Mouse (Mus musculus) liver, embryonic 11.5 days (tissue): Measurements from ENCODE around the gene Msi1. TPM values are rescaled to one million over a fixed set of nuclear protein-coding genes. Genes with fewer than 3 reads are reported as not detected.

Experiments used
- ATAC-seq: fragments of 200-750 bp; cut with Nextera tagmentation; replicated peaks from 2 replicates; pipeline ENCODE4 v1.8.0; 2017; ENCODE audit warnings: moderate number of reproducible peaks, mild to moderate bottlenecking, moderate TSS enrichment, moderate library complexity; ENCODE audit not compliant: low FRiP score
- DNase-seq: peaks from one replicate; pipeline ENCODE4 v3.0.0-alpha.2; 2017; ENCODE audit warnings: low spot score
- H3K27ac ChIP-seq: fragments of 300-500 bp; sonication (generic); 2 replicates; pipeline ENCODE4 v1.5.1; 2014; ENCODE audit warnings: mild to moderate bottlenecking, low read depth, low read length, control low read depth
- H3K27me3 ChIP-seq: fragments of 300-500 bp; sonication (generic); replicated peaks from 2 replicates; pipeline ENCODE4 v1.6.1; 2014; ENCODE audit warnings: low read length, mixed read lengths; ENCODE audit not compliant: control insufficient read depth, insufficient read depth
- H3K36me3 ChIP-seq: fragments of 300-500 bp; sonication (generic); 2 replicates; pipeline ENCODE4 v1.6.1; 2014; ENCODE audit warnings: mild to moderate bottlenecking, low read length, moderate library complexity, mixed read lengths; ENCODE audit not compliant: control insufficient read depth, insufficient read depth
- H3K4me1 ChIP-seq: fragments of 300-500 bp; sonication (generic); replicated peaks from 2 replicates; pipeline ENCODE4 v1.6.1; 2014; ENCODE audit warnings: low read length, mixed read lengths; ENCODE audit not compliant: control insufficient read depth, insufficient read depth
- H3K4me2 ChIP-seq: fragments of 300-500 bp; sonication (generic); 2 replicates; pipeline ENCODE4 v1.6.1; 2014; ENCODE audit warnings: mild to moderate bottlenecking, control low read depth, moderate library complexity
- H3K4me3 ChIP-seq: fragments of 300-500 bp; sonication (generic); 2 replicates; pipeline ENCODE4 v1.5.1; 2014; ENCODE audit warnings: low read depth, low read length, control low read depth
- H3K9ac ChIP-seq: fragments of 300-500 bp; sonication (generic); 2 replicates; pipeline ENCODE4 v1.6.1; 2014; ENCODE audit warnings: low read depth, low read length, control low read depth
- H3K9me3 ChIP-seq: fragments of 300-500 bp; sonication (generic); 2 replicates; pipeline ENCODE4 v1.6.1; 2016; ENCODE audit warnings: low read length, inconsistent platforms, mixed read lengths; ENCODE audit not compliant: control insufficient read depth
- WGBS: fragments of 180-500 bp; shearing (Covaris S2); extraction: QIAGEN DNeasy Blood & Tissue Kit; methylation state at CpG from one replicate; pipeline ENCODE4 v1.1.7; 2014; 5-methylcytosine and 5-hydroxymethylcytosine counted together
- polyA plus RNA-seq: library from polyadenylated mRNA; unstranded; fragments of >200 nt; fragmentation: Nextera tagmentation; extraction: Ambion mirVana; gene quantifications from 2 replicates; pipeline ENCODE4 v1.2.1, GENCODE M21; 2014

Msi1 gene
- 7.5 and 9.7 TPM in 2 replicates for polyA plus RNA-seq

DNA sequence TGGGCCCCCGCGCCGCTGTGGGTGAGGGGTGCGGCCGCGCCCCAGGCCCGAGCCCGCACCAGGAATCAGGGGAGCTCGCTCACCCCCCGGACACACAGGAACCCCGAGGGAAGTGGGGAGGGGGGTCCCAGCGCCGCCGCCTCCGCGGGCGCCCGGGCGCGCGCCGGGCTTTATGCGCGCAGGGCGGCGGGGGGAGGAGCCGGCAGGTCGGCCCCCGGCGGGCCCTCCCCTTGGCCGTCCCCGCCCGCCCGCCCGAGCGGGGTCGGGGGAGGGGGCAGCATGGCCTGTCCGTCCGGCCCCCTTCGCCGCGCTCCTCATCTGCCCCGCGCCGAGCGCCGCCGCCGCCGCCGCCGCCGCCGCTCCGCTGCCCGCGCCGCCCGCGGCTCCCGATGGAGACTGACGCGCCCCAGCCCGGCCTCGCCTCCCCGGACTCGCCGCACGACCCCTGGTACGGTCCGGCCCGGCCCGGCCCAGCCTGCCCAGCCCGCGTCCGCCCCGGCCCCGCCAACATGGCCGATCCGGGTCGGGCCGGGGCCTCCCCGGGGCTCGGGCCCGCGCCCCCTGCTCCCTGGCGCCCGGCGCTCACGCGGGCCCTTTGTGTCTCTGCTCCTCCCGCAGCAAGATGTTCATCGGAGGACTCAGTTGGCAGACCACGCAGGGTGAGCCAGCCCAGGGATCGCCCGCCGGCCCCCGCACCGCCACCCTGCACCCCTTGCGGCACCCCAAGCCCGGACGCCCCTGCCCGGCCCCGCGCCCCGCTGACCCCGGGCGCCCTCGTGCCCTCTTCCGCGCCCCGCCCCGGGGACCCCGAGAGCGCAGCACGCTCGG lies at the start of gene Msi1:
Gene Msi1 (plus strand): TSS at position 241 of the 828 bp plus-strand sequence.
- Histone ChIP-seq H3K9ac (peak within 1 kb of the TSS; percentile 65), H3K27me3 (peaks cover 81% of the 10 kb centered on the region), H3K36me3 (no peaks in the 10 kb centered on the region), H3K4me1 (peaks cover 9% of the 10 kb centered on the region; the same call in 1 of the 2 replicates), H3K4me3 (peak within 1 kb of the TSS; percentile 67), H3K27ac (peak within 1 kb of the TSS; percentile 6; the same call in 1 of the 2 replicates), H3K4me2 (peak within 1 kb of the TSS; percentile 65), H3K9me3 (no peaks in the 10 kb centered on the region)
- 2% methylated on average over 58 of the region's 117 CpGs for WGBS
- peak; percentile 54 for DNase-seq
- ATAC-seq: peak; percentile 45; the same call in 1 of the 2 replicates

DNA sequence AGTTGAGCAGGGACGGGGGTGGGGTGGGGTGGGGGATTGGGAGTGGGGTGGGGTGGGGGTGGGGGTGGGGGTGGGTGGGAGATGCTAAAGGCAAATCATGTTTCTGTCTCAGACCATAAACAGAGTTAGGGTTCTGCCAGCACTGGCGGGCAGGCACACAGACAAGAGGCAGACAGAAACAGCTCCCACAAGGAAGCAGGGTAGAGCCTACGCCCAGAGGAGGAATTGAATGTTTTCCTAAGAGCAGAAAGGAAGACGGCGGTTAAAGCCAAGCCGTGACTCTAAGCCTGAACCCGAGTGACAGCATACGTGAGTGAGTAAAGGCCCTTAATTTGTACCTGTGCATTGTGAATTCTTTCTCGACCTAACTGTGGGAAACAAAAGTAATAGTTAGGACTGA lies 37.5 kb upstream of the Msi1 start:
- no peak overlapping the region for H3K27ac ChIP-seq
- H3K36me3 ChIP-seq: no peaks in the 10 kb centered on the region
- DNase-seq (no peak), ATAC-seq (no peak)
- 53% methylated on average over 9 of the region's 9 CpGs for WGBS
- no peak overlapping the region for H3K9ac ChIP-seq
- H3K9me3 ChIP-seq: no peaks in the 10 kb centered on the region
- H3K4me3 ChIP-seq: no peak overlapping the region
- H3K4me1 ChIP-seq: no peaks in the 10 kb centered on the region
- H3K27me3 ChIP-seq: peaks cover 14% of the 10 kb centered on the region
- H3K4me2 ChIP-seq: no peak overlapping the region

DNA sequence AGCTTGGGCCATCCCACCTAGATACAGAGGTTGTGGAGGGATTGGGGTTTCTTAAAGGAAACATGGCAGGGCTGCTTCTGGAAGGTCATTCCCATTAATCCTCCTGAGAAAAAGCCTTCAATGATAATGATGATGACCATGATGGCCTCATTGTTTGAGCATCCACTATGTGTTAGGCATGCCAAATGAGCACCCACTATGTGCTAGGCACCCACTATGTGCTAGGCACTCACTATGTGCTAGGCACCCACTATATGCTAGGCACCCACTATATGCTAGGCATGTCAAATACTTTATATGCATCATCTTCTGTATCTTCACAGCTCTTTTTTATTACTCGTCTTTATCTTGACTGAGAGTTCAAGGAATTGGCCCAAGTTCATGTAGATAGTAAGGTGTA lies 36.4 kb upstream of the Msi1 start:
- H3K9me3 ChIP-seq: no peaks in the 10 kb centered on the region

GRCm38 (mm10) chr5:115394223-115394622 lies 35.2 kb upstream of the Msi1 start:
- Histone ChIP-seq H3K36me3 (no peaks in the 10 kb centered on the region), H3K4me3 (no peak overlapping the region), H3K4me2 (no peak overlapping the region), H3K27me3 (peaks cover 35% of the 10 kb centered on the region), H3K9ac (no peak overlapping the region), H3K27ac (no peak overlapping the region), H3K9me3 (no peaks in the 10 kb centered on the region), H3K4me1 (no peaks in the 10 kb centered on the region)
- DNase-seq (no peak), ATAC-seq (no peak)
- 12% methylated on average over 8 of the region's 8 CpGs for WGBS

More for the DNA sequence above, 36.4 kb upstream of the Msi1 start:
- WGBS: 69% methylated on average over 1 of the region's 1 CpGs
- H3K27ac ChIP-seq: no peak overlapping the region
- H3K27me3 ChIP-seq: peaks cover 23% of the 10 kb centered on the region
- no peak overlapping the region for H3K4me3 ChIP-seq
- DNase-seq: no peak
- no peaks in the 10 kb centered on the region for H3K4me1 ChIP-seq
- H3K4me2 ChIP-seq: no peak overlapping the region
- ATAC-seq: no peak
- H3K9ac ChIP-seq: no peak overlapping the region
- no peaks in the 10 kb centered on the region for H3K36me3 ChIP-seq

DNA sequence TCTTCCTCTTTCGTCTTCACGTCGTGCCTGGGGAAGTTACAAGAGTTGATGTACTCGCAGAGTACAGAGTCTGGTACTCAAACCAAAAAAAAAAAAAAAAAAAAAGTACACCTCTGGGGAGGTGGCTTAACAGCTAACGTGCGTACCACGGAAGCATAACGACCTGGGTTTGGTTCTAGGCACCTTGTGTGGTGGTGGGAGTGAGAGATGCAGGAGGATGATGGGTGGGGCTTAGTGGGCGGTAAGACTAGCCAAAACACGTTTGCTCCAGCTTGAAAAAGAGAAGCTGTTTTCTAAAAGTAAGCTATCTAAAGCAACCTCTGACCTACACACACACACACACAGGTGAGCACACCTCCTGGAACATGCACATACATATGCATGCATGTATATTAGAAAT lies 34.6 kb upstream of the Msi1 start:
- Histone ChIP-seq H3K27ac (no peak overlapping the region), H3K4me3 (no peak overlapping the region), H3K27me3 (peaks cover 35% of the 10 kb centered on the region), H3K4me1 (no peaks in the 10 kb centered on the region), H3K9me3 (no peaks in the 10 kb centered on the region), H3K36me3 (no peaks in the 10 kb centered on the region), H3K9ac (no peak overlapping the region), H3K4me2 (no peak overlapping the region)
- no peak for ATAC-seq
- DNase-seq: no peak
- WGBS: 17% methylated on average over 10 of the region's 10 CpGs

DNA sequence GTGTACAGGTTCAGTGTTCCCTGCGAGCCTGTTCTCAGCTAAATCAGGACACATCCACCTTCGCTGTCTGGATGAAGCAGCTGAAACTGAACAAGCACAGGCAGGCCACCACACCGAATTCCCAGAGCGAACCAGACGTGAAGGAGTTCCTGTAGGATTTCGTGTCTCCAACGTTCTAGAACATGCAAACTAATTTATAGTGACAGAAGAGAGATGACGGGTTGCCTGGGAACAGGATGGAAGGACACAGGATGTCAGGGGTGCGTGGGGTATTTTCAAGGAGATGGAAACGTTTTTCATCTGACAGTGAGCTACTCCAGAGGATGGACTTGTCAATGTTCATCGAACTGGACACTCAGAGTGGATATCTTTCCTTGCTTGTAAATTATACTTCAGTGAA lies 32.7 kb upstream of the Msi1 start:
- Histone ChIP-seq H3K27me3 (peaks cover 35% of the 10 kb centered on the region), H3K36me3 (no peaks in the 10 kb centered on the region), H3K27ac (no peak overlapping the region), H3K4me2 (no peak overlapping the region), H3K9ac (no peak overlapping the region), H3K4me3 (no peak overlapping the region), H3K4me1 (no peaks in the 10 kb centered on the region), H3K9me3 (no peaks in the 10 kb centered on the region)
- no peak for DNase-seq
- 67% methylated on average over 11 of the region's 11 CpGs for WGBS
- no peak for ATAC-seq

GRCm38 (mm10) chr5:115397839-115398780 lies 31.3 kb upstream of the Msi1 start:
- Histone ChIP-seq H3K4me2 (peak overlapping the region; percentile 61), H3K27me3 (peaks cover 35% of the 10 kb centered on the region), H3K27ac (no peak overlapping the region), H3K4me1 (no peaks in the 10 kb centered on the region), H3K9me3 (no peaks in the 10 kb centered on the region), H3K4me3 (peak overlapping the region; percentile 41), H3K36me3 (no peaks in the 10 kb centered on the region), H3K9ac (peak overlapping the region; percentile 62)
- ATAC-seq: no peak
- WGBS: 6% methylated on average over 48 of the region's 48 CpGs
- no peak for DNase-seq

DNA sequence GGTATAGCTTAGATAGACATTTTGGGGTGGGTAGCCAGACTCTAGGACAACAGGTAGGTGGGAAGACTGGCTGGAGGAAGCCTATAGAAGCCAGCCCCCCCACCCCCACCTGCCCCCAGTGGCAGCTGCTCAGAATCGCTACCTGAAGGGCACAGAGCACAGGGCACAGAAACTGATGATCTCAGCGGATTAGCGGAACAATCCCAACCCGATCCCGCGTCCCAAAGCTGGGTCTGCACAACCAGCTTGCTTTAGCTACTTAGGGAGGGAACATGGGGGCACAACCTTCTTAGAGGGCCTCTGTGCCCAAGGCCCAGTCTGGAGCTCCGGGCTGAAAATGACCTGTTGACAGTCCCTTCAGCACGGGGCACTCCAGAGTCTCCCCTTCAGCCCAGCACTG lies 27.3 kb upstream of the Msi1 start:
- Histone ChIP-seq H3K4me2 (no peak overlapping the region), H3K4me1 (0 out of 2 replicates have a peak, but pooled peaks cover 3% of the 10 kb centered on the region), H3K27me3 (peaks cover 35% of the 10 kb centered on the region), H3K9me3 (no peaks in the 10 kb centered on the region), H3K9ac (no peak overlapping the region), H3K36me3 (no peaks in the 10 kb centered on the region), H3K4me3 (no peak overlapping the region), H3K27ac (no peak overlapping the region)
- WGBS: 88% methylated on average over 8 of the region's 8 CpGs
- DNase-seq (no peak), ATAC-seq (no peak)
